13 mouse cellular contexts compared by ENCODE assay signal in the genomic region with DNA sequence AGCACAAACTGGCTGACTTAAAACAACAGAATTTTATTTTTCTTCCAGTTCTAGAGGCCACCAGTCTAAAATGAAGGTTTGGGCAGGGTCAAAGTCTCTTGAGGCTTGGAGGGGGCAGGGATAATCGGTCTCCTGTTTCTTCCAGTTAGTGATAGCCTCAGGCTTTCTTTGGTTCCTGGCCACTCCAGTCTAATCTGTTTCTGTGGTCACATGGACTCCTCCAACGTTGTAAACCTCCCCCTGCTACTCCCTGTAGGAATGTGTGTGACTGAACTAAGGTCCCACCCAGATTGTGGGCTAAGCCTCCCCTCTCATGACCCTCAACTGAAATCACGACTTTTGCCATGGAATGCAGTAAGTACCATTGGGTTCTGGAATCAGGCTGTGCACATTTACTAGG. TPM values are rescaled to one million over a fixed set of nuclear protein-coding genes. Genes with fewer than 3 reads are reported as not detected.
A peak's percentile ranks its signal among the peaks of the same experiment; 100 is the strongest.
DNase-seq lines count a peak whose midpoint lies in the region; ATAC-seq lines count a peak whose summit lies in the region.
"Had no signal": no experiment of that assay in that cellular context is flagged by ENCODE, and none has a peak within 500 bp of the region (broad histone marks: within the 10 kb centered on the region; RNA-seq: fewer than 3 reads in every experiment).

No protein-coding gene starts in this region.

- DNase-seq in heart, adult 11 months: peak; percentile 96
- DNase-seq in heart, postnatal 4 days: no peak
- DNase-seq in 3T3-L1 (ENCODE audit: low read depth, low spot score): peak; percentile 92
- no peak for DNase-seq in spleen, postnatal 14 days (ENCODE audit: low spot score in 2 of 2)
- DNase-seq in lung, adult 18-20 months: no peak
- DNase-seq: lung, adult 2 months; thymus, adult 2 months had no signal

- H3K4me3 ChIP-seq in brown adipose tissue, adult 24 weeks (ENCODE audit: insufficient read depth, low read depth, low read length): no peak overlapping the region
- no peak overlapping the region for H3K4me3 ChIP-seq in kidney, embryonic 16.5 days (ENCODE audit: low read length)
- H3K4me3 ChIP-seq in liver, embryonic 12.5 days: no peak overlapping the region
- H3K4me3 ChIP-seq: erythroblast, embryonic 14.5 days; limb, embryonic 12.5 days had no signal

- no peaks in the 10 kb centered on the region for H3K9me3 ChIP-seq in kidney, embryonic 16.5 days (ENCODE audit: low read length)
- H3K9me3 ChIP-seq in liver, embryonic 12.5 days (replicated peaks): no peaks in the 10 kb centered on the region
- H3K9me3 ChIP-seq: limb, embryonic 12.5 days had no signal

- H3K27ac ChIP-seq in brown adipose tissue, adult 24 weeks (replicated peaks; ENCODE audit: low read depth, low read length): peak overlapping the region; percentile 41
- H3K27ac ChIP-seq in kidney, embryonic 16.5 days (ENCODE audit: low read length): no peak overlapping the region
- no peak overlapping the region for H3K27ac ChIP-seq in liver, embryonic 12.5 days
- H3K27ac ChIP-seq: hindbrain, postnatal 0 days; limb, embryonic 12.5 days had no signal

- peaks cover 24% of the 10 kb centered on the region for H3K4me1 ChIP-seq in brown adipose tissue, adult 24 weeks (ENCODE audit: control insufficient read depth, insufficient read depth, insufficient read length, low read length)
- peaks cover 13% of the 10 kb centered on the region for H3K4me1 ChIP-seq in kidney, embryonic 16.5 days (ENCODE audit: insufficient read depth, low read length)
- H3K4me1 ChIP-seq in liver, embryonic 12.5 days: no peaks in the 10 kb centered on the region

- 0 out of 2 replicates have a peak, but pooled peaks have one; percentile 51 for ATAC-seq in kidney, embryonic 16.5 days (ENCODE audit: low FRiP score, low TSS enrichment)
- no peak for ATAC-seq in liver, embryonic 12.5 days
- ATAC-seq: hindbrain, postnatal 0 days had no signal

- WGBS in kidney, embryonic 16.5 days: 14% methylated on average over 3 of the region's 3 CpGs
- WGBS in liver, embryonic 12.5 days (ENCODE audit: insufficient replicate concordance): 27% methylated on average over 3 of the region's 3 CpGs

- no peaks in the 10 kb centered on the region for H3K27me3 ChIP-seq in kidney, embryonic 16.5 days (ENCODE audit: insufficient read depth, low read length)
- H3K27me3 ChIP-seq in liver, embryonic 12.5 days (replicated peaks): no peaks in the 10 kb centered on the region; the same call in 1 of the 2 replicates
- H3K27me3 ChIP-seq: limb, embryonic 12.5 days had no signal

- H3K4me2 ChIP-seq in kidney, embryonic 16.5 days (replicated peaks; ENCODE audit: low read depth, low read length): no peak overlapping the region
- no peak overlapping the region for H3K4me2 ChIP-seq in liver, embryonic 12.5 days
- H3K4me2 ChIP-seq: limb, embryonic 12.5 days had no signal

- no peaks in the 10 kb centered on the region for H3K36me3 ChIP-seq in kidney, embryonic 16.5 days (ENCODE audit: insufficient read depth, low read length)
- no peaks in the 10 kb centered on the region for H3K36me3 ChIP-seq in liver, embryonic 12.5 days
- H3K36me3 ChIP-seq: limb, embryonic 12.5 days had no signal

- H3K9ac ChIP-seq in kidney, embryonic 16.5 days (replicated peaks; ENCODE audit: low read length): no peak overlapping the region
- H3K9ac ChIP-seq in liver, embryonic 12.5 days: no peak overlapping the region
- H3K9ac ChIP-seq: limb, embryonic 12.5 days had no signal

RNA-seq across cellular contexts. Expression of a gene that starts 25.9 kb away (rescaled TPM):
- 100 to 1,000 TPM; 201 to 216 TPM for total RNA-seq in heart, postnatal 4 days (2021)
- polyA plus RNA-seq in brown adipose tissue, adult 24 weeks (2012; ENCODE audit: insufficient read depth, insufficient read length, missing spikeins): 181 and 214 TPM in 2 replicates
- 209 and 214 TPM in 2 replicates for polyA plus RNA-seq in kidney, embryonic 16.5 days (2015; fragmentation: Nextera tagmentation; extraction: Ambion mirVana)
- 175 and 177 TPM in 2 replicates for polyA plus RNA-seq in liver, embryonic 12.5 days (2016; fragmentation: Nextera tagmentation; extraction: Ambion mirVana)

Comparison
In these comparisons a context has a peak if more than half of its experiments do, and no peak if none do; other contexts are left out.
1. DNase-seq: peak in heart, adult 11 months (single experiment) and 3T3-L1 (single experiment); none in heart, postnatal 4 days (single experiment), spleen, postnatal 14 days (0 of 2) and lung, adult 18-20 months (0 of 2).